Mouse (Mus musculus): ENCODE data around the gene Metrnl.
"Not testable (repeated sequence)": the region's sequence is repeated elsewhere in the genome, so short reads cannot be mapped to it uniquely, and the experiment has no call there.

The Metrnl gene

GRCm38 (mm10) chr11:121701244-121701643 is at the start of gene Metrnl:
Gene Metrnl, plus strand, starts transcription at chr11:121701544.
- DNase-seq (ENCODE audit: low read depth in 1 of 2, low spot score in 2 of 2) = no peak

GRCm38 (mm10) chr11:121651556-121651955 is 49.8 kb upstream of the Metrnl start:
- DNase-seq (ENCODE audit: low read depth in 1 of 2, low spot score in 2 of 2) = no peak

- no peak for DNase-seq (ENCODE audit: low read depth in 1 of 2, low spot score in 2 of 2)
These were observed 49.4 kb upstream of the Metrnl start for GRCm38 (mm10) chr11:121651983-121652382.

- peak in 1 of 2 experiments; percentile 51 for DNase-seq (ENCODE audit: low read depth in 1 of 2, low spot score in 2 of 2)
These were observed 48.6 kb upstream of the Metrnl start for GRCm38 (mm10) chr11:121652547-121653305.

GRCm38 (mm10) chr11:121653631-121654030 is 47.7 kb upstream of the Metrnl start:
- no peak for DNase-seq (ENCODE audit: low read depth in 1 of 2, low spot score in 2 of 2)

- no peak for DNase-seq (ENCODE audit: low read depth in 1 of 2, low spot score in 2 of 2)
These were observed 46.9 kb upstream of the Metrnl start for GRCm38 (mm10) chr11:121654406-121654945.

- no peak for DNase-seq (ENCODE audit: low read depth in 1 of 2, low spot score in 2 of 2)
These were observed 46.1 kb upstream of the Metrnl start for GRCm38 (mm10) chr11:121655166-121655806.

GRCm38 (mm10) chr11:121655807-121656511 is 45.4 kb upstream of the Metrnl start:
- no peak for DNase-seq (ENCODE audit: low read depth in 1 of 2, low spot score in 2 of 2)

GRCm38 (mm10) chr11:121658151-121658550 is 43.2 kb upstream of the Metrnl start:
- DNase-seq (ENCODE audit: low read depth in 1 of 2, low spot score in 2 of 2) = no peak

- not testable (repeated sequence) for DNase-seq (ENCODE audit: low read depth in 1 of 2, low spot score in 2 of 2)
These were observed 40.7 kb upstream of the Metrnl start for GRCm38 (mm10) chr11:121660604-121661003.

GRCm38 (mm10) chr11:121661116-121661515 is 40.2 kb upstream of the Metrnl start:
- no peak for DNase-seq (ENCODE audit: low read depth in 1 of 2, low spot score in 2 of 2)

GRCm38 (mm10) chr11:121667541-121667940 is 33.8 kb upstream of the Metrnl start:
- no peak for DNase-seq (ENCODE audit: low read depth in 1 of 2, low spot score in 2 of 2)

- no peak for DNase-seq (ENCODE audit: low read depth in 1 of 2, low spot score in 2 of 2)
These were observed 32.6 kb upstream of the Metrnl start for GRCm38 (mm10) chr11:121668776-121669175.

- DNase-seq (ENCODE audit: low read depth in 1 of 2, low spot score in 2 of 2) = no peak
These were observed 30.4 kb upstream of the Metrnl start for GRCm38 (mm10) chr11:121670926-121671325.

- no peak for DNase-seq (ENCODE audit: low read depth in 1 of 2, low spot score in 2 of 2)
These were observed 28.9 kb upstream of the Metrnl start for GRCm38 (mm10) chr11:121672312-121672989.

GRCm38 (mm10) chr11:121672990-121673572 is 28.3 kb upstream of the Metrnl start, which contains the start of gene B3gntl1:
Gene B3gntl1, minus strand, starts transcription at chr11:121673153.
- DNase-seq (ENCODE audit: low read depth in 1 of 2, low spot score in 2 of 2) = peak; percentile 98

GRCm38 (mm10) chr11:121673629-121674028 is 27.7 kb upstream of the Metrnl start:
- no peak for DNase-seq (ENCODE audit: low read depth in 1 of 2, low spot score in 2 of 2)

GRCm38 (mm10) chr11:121676836-121677235 is 24.5 kb upstream of the Metrnl start:
- no peak for DNase-seq (ENCODE audit: low read depth in 1 of 2, low spot score in 2 of 2)

- no peak for DNase-seq (ENCODE audit: low read depth in 1 of 2, low spot score in 2 of 2)
These were observed 21.8 kb upstream of the Metrnl start for GRCm38 (mm10) chr11:121679581-121679980.

- peak; percentile 43 for DNase-seq (ENCODE audit: low read depth in 1 of 2, low spot score in 2 of 2)
These were observed 20.6 kb upstream of the Metrnl start for GRCm38 (mm10) chr11:121680750-121681149.

- DNase-seq (ENCODE audit: low read depth in 1 of 2, low spot score in 2 of 2) = no peak
These were observed 18.1 kb upstream of the Metrnl start for GRCm38 (mm10) chr11:121683243-121683642.

All from monocyte, adult 2 months (primary cell).